Mouse (Mus musculus) layer of hippocampus, adult 6 months (tissue): ENCODE data around the gene AC170998.1. TPM values are rescaled to one million over a fixed set of nuclear protein-coding genes. Genes with fewer than 3 reads are reported as not detected.

ENCODE experiments used
- long read RNA-seq, 2 experiments: library from polyadenylated mRNA; unstranded; transcript quantifications; one replicate each; pipeline ENCODE4 v2.0.0; 2019 to 2020
- polyA plus RNA-seq: library from polyadenylated mRNA; unstranded; fragments of <200 nt; fragmentation: Nextera tagmentation; gene quantifications from 2 replicates; pipeline ENCODE4 v1.2.3, GENCODE M21; 2021

The AC170998.1 gene
- 0.26 TPM in 1 of 2 replicates, not detected in the other for polyA plus RNA-seq
- long read RNA-seq, experiment 1, result 0 reads
- long read RNA-seq, experiment 2, result 0 reads

GRCm38 (mm10) chr17:28725783-28726182, at the start of gene AC170998.1:
AC170998.1 (plus strand) TSS chr17:28726083.

DNA sequence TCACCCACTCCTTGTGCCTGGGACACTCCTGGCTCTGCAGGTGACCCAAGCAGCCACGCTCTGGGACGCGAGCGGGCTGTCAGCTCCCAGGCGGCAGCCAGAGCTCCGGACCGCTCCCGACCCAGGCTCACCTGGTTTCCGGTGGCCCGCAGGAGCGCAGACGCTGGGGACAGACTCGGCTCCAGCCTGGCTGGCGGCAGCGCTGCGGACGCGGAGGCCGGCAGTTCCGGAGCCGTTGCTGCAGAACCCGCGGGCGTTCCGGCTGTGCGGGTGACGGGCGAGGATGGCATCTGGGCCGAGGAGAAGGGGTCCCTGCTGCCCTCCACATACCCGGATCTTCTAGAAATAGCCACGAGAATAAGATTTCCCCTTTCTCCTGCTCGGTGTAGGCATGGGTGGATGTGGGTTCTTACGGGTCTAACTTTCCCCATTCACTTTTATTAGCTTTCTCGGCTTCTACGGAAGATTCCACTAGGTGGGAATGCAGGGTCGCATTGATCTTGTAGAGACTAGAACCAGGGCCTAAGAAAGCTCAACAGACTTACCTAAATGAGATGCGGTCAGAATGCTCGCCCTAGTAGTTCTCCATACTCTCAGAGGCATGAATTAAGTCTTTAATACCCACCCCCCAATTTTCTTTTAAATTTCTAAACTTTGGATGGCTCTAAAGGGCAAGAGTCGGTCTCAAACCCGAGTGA, 36.1 kb upstream of the AC170998.1 start, which contains the start of gene Slc26a8:
Gene Slc26a8 (minus strand): TSS at position 648 of the 698 bp plus-strand sequence.

GRCm38 (mm10) chr17:28690776-28691686, 34.9 kb upstream of the AC170998.1 start, which contains the start of gene Mapk14:
Mapk14 (plus strand) TSS chr17:28691329.

DNA sequence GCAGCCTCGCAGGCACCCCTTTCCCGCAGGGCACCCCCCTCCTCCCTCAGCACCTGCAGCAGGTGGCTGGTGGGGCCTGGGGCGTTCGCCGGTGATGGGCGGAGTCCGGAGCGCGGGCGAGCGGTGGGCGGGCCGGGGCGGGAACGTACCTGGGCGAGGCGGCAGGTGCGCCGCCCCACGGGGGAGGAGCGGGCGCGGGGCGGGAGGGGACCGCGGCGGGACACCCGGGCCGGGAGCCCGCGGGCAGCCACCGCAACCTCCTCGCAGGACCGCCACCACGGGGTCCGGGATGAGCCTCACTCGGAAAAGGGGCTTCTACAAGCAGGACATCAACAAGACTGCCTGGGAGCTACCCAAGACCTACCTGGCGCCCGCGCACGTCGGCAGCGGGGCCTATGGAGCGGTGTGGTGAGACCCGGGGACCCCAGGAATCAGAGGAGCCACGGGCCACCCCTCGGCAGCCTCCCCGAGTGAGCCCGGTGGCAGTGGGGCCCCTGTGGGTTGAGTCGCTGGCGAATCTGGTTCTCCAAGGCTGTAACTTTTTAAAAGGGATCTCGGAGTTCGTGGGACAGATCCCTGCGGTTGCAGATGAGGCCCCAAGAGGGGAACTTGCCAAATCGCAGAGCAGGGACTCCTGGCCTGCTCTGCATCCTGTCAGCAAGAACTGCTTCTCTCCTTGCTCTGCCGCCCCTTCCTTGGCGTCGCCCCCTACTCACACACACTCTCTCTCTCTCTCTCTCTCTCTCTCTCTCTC, 43.4 kb downstream of the AC170998.1 start, which contains the start of gene Mapk13:
Gene Mapk13 (plus strand): TSS at position 177 of the 754 bp plus-strand sequence.

Other genes with a start within 250 kb of the AC170998.1 start
- gene Fkbp5, start 208.6 kb upstream of the AC170998.1 start, polyA plus RNA-seq, result 4.4 and 4.7 TPM in 2 replicates
- not detected in 2 replicates for gene Armc12, start 195.3 kb upstream of the AC170998.1 start, polyA plus RNA-seq
- not detected in 2 replicates for gene Clpsl2, start 176.7 kb upstream of the AC170998.1 start, polyA plus RNA-seq
- not detected in 2 replicates for gene Clps, start 165.3 kb upstream of the AC170998.1 start, polyA plus RNA-seq
- 6.7 and 7.3 TPM in 2 replicates for gene Lhfpl5, start 150.4 kb upstream of the AC170998.1 start, polyA plus RNA-seq
- gene Srpk1, start 103.4 kb upstream of the AC170998.1 start, polyA plus RNA-seq, result 45.1 and 51.5 TPM in 2 replicates
- gene Slc26a8, start 35.9 kb upstream of the AC170998.1 start, polyA plus RNA-seq, result 1.2 and 1.4 TPM in 2 replicates
- gene Mapk14, start 34.8 kb upstream of the AC170998.1 start, polyA plus RNA-seq, result 12.6 and 14.2 TPM in 2 replicates
- gene Mapk13, start 43.2 kb downstream of the AC170998.1 start, polyA plus RNA-seq, result 0.78 and 0.93 TPM in 2 replicates
- gene Brpf3, start 75.0 kb downstream of the AC170998.1 start, polyA plus RNA-seq, result 2.6 and 3.2 TPM in 2 replicates
- gene Pnpla1, start 132.3 kb downstream of the AC170998.1 start, polyA plus RNA-seq, result 0.09 and 0.11 TPM in 2 replicates
- gene 4930539E08Rik, start 189.2 kb downstream of the AC170998.1 start, polyA plus RNA-seq, result 1.9 and 2.4 TPM in 2 replicates
- 0.14 TPM in 1 of 2 replicates, not detected in the other for gene Pxt1, start 217.8 kb downstream of the AC170998.1 start, polyA plus RNA-seq
- 17.1 and 19.8 TPM in 2 replicates for gene Kctd20, start 225.9 kb downstream of the AC170998.1 start, polyA plus RNA-seq